10 mouse cellular contexts compared by ENCODE assay signal in genomic region chr17:86286747-86287271, GRCm38 (mm10).
DNase-seq lines count a peak whose midpoint lies in the region; ATAC-seq and TF ChIP-seq lines count a peak whose summit lies in the region.
"Had no signal": no experiment of that assay in that cellular context is flagged by ENCODE, and none has a peak within 500 bp of the region (broad histone marks: within the 10 kb centered on the region; RNA-seq: fewer than 3 reads in every experiment).

No protein-coding gene starts in this region.

- no peak overlapping the region for H3K4me3 ChIP-seq in forebrain, embryonic 15.5 days
- H3K4me3 ChIP-seq in forebrain, embryonic 13.5 days, result no peak overlapping the region
- 0 out of 2 replicates have a peak overlapping the region, but pooled peaks have one; percentile 19 for H3K4me3 ChIP-seq in gastrocnemius, adult 2 months
- no peak overlapping the region for H3K4me3 ChIP-seq in intestine, embryonic 15.5 days (replicated peaks)
- no peak overlapping the region for H3K4me3 ChIP-seq in lung, embryonic 16.5 days (ENCODE audit: low read length)
- H3K4me3 ChIP-seq: neural tube, embryonic 12.5 days had no signal

- WGBS in forebrain, embryonic 15.5 days, result 90% methylated on average over 7 of the region's 7 CpGs
- WGBS in forebrain, embryonic 13.5 days, result 88% methylated on average over 7 of the region's 7 CpGs
- WGBS in intestine, embryonic 15.5 days, result 73% methylated on average over 7 of the region's 7 CpGs
- 56% methylated on average over 7 of the region's 7 CpGs for WGBS in lung, embryonic 16.5 days

- no peaks in the 10 kb centered on the region for H3K27me3 ChIP-seq in forebrain, embryonic 15.5 days
- H3K27me3 ChIP-seq in forebrain, embryonic 13.5 days, result no peaks in the 10 kb centered on the region
- no peaks in the 10 kb centered on the region for H3K27me3 ChIP-seq in intestine, embryonic 15.5 days (replicated peaks)
- no peaks in the 10 kb centered on the region for H3K27me3 ChIP-seq in lung, embryonic 16.5 days (ENCODE audit: control insufficient read depth, insufficient read depth, low read depth, low read length)
- H3K27me3 ChIP-seq: neural tube, embryonic 12.5 days had no signal

- no peaks in the 10 kb centered on the region for H3K36me3 ChIP-seq in forebrain, embryonic 15.5 days
- no peaks in the 10 kb centered on the region for H3K36me3 ChIP-seq in forebrain, embryonic 13.5 days (ENCODE audit: poor library complexity, severe bottlenecking)
- no peaks in the 10 kb centered on the region for H3K36me3 ChIP-seq in intestine, embryonic 15.5 days
- no peaks in the 10 kb centered on the region for H3K36me3 ChIP-seq in lung, embryonic 16.5 days (ENCODE audit: control insufficient read depth, insufficient read depth, low read length)
- H3K36me3 ChIP-seq: neural tube, embryonic 12.5 days had no signal

- no peak overlapping the region for H3K27ac ChIP-seq in forebrain, embryonic 15.5 days (replicated peaks)
- no peak overlapping the region for H3K27ac ChIP-seq in forebrain, embryonic 13.5 days
- H3K27ac ChIP-seq in gastrocnemius, adult 2 months, result peak overlapping the region; percentile 71
- H3K27ac ChIP-seq in intestine, embryonic 15.5 days, result 0 out of 2 replicates have a peak overlapping the region, but pooled peaks have one; percentile 13
- no peak overlapping the region for H3K27ac ChIP-seq in lung, embryonic 16.5 days (ENCODE audit: low read length)
- H3K27ac ChIP-seq: neural tube, embryonic 12.5 days had no signal

- no peak overlapping the region for H3K9ac ChIP-seq in forebrain, embryonic 15.5 days (replicated peaks)
- no peak overlapping the region for H3K9ac ChIP-seq in forebrain, embryonic 13.5 days
- H3K9ac ChIP-seq in intestine, embryonic 15.5 days, result no peak overlapping the region
- H3K9ac ChIP-seq in lung, embryonic 16.5 days (ENCODE audit: low read length), result no peak overlapping the region
- H3K9ac ChIP-seq: neural tube, embryonic 12.5 days had no signal

- DNase-seq in gastrocnemius, adult 2 months, result peak; percentile 71
- DNase-seq in embryo, embryonic 10.5 days (ENCODE audit: low spot score), result no peak
- DNase-seq in cerebellum, adult 9-10 months, result no peak
- no peak for DNase-seq in retina, embryonic 14.5 days (ENCODE audit: low spot score)
- DNase-seq: thymus, postnatal 14 days had no signal

- peak; percentile 44; the same call in 1 of the 2 replicates for ATAC-seq in forebrain, embryonic 15.5 days (replicated peaks)
- no peak for ATAC-seq in forebrain, embryonic 13.5 days
- ATAC-seq in intestine, embryonic 15.5 days, result peak; percentile 68
- peak; percentile 44; the same call in 1 of the 2 replicates for ATAC-seq in lung, embryonic 16.5 days (ENCODE audit: low read depth)

- no peaks in the 10 kb centered on the region for H3K4me1 ChIP-seq in forebrain, embryonic 15.5 days
- H3K4me1 ChIP-seq in forebrain, embryonic 13.5 days, result no peaks in the 10 kb centered on the region; the same call in 1 of the 2 replicates
- H3K4me1 ChIP-seq in intestine, embryonic 15.5 days (replicated peaks), result peaks cover 33% of the 10 kb centered on the region
- H3K4me1 ChIP-seq in lung, embryonic 16.5 days (replicated peaks; ENCODE audit: control insufficient read depth, insufficient read depth, low read length), result peaks cover 7% of the 10 kb centered on the region

- TF ChIP-seq CTCF in gastrocnemius, adult 2 months (IDR thresholded peaks at IDR 0.05), result no peak

- no peaks in the 10 kb centered on the region for H3K9me3 ChIP-seq in forebrain, embryonic 15.5 days
- no peaks in the 10 kb centered on the region for H3K9me3 ChIP-seq in forebrain, embryonic 13.5 days (replicated peaks)
- H3K9me3 ChIP-seq in intestine, embryonic 15.5 days, result no peaks in the 10 kb centered on the region
- H3K9me3 ChIP-seq in lung, embryonic 16.5 days (ENCODE audit: control insufficient read depth, low read length), result no peaks in the 10 kb centered on the region
- H3K9me3 ChIP-seq: neural tube, embryonic 12.5 days had no signal

- intact Hi-C loops in gastrocnemius, adult 2 months (cut with DNase I), result no loop called here

- no peak overlapping the region for H3K4me2 ChIP-seq in forebrain, embryonic 15.5 days (replicated peaks)
- no peak overlapping the region for H3K4me2 ChIP-seq in forebrain, embryonic 13.5 days
- no peak overlapping the region for H3K4me2 ChIP-seq in intestine, embryonic 15.5 days (replicated peaks)
- H3K4me2 ChIP-seq in lung, embryonic 16.5 days (ENCODE audit: low read depth, low read length), result no peak overlapping the region
- H3K4me2 ChIP-seq: neural tube, embryonic 12.5 days had no signal

Comparison
In these comparisons a context has a peak if more than half of its experiments do, and no peak if none do; other contexts are left out.
1. H3K27ac ChIP-seq: peak in gastrocnemius, adult 2 months (single experiment) and intestine, embryonic 15.5 days (single experiment); none in forebrain, embryonic 15.5 days (single experiment), forebrain, embryonic 13.5 days (single experiment) and lung, embryonic 16.5 days (single experiment).